Mouse (Mus musculus) liver, embryonic 14.5 days (tissue): Measurements from ENCODE around the gene 6030452D12Rik. TPM values are rescaled to one million over a fixed set of nuclear protein-coding genes. Genes with fewer than 3 reads are reported as not detected.

ENCODE experiments used
- ATAC-seq: fragments of 200-750 bp; cut with Nextera tagmentation; 2 replicates; pipeline ENCODE4 v1.8.0; 2017; ENCODE audit warnings: moderate number of reproducible peaks, mild to moderate bottlenecking, moderate library complexity; ENCODE audit not compliant: insufficient read depth
- DNase-seq, 3 experiments: peaks; one replicate each; pipeline ENCODE4 v3.0.0-alpha.2; 2012 to 2013; ENCODE audit warnings: low read depth in 3 of 3, low spot score in 3 of 3
- H3K27ac ChIP-seq: fragments of 300-500 bp; sonication (generic); 2 replicates; pipeline ENCODE4 v1.5.1; 2014; ENCODE audit warnings: moderate library complexity, mild to moderate bottlenecking, control low read depth, inconsistent platforms
- H3K27me3 ChIP-seq: fragments of 300-500 bp; sonication (generic); 2 replicates; pipeline ENCODE4 v1.6.1; 2014; ENCODE audit warnings: mild to moderate bottlenecking, low read length, moderate library complexity; ENCODE audit not compliant: control insufficient read depth, insufficient read depth
- H3K36me3 ChIP-seq: fragments of 300-500 bp; sonication (generic); replicated peaks from 2 replicates; pipeline ENCODE4 v1.6.1; 2014; ENCODE audit warnings: low read depth; ENCODE audit not compliant: control insufficient read depth, insufficient read depth
- H3K4me1 ChIP-seq, 2 experiments: fragments of 200-500 bp in 1 of 2; fragments of 300-500 bp in 1 of 2; sonication (generic) in 1 of 2; replicated peaks; 2 replicates each; pipeline ENCODE4 v1.6.1; 2012 to 2014; ENCODE audit warnings: antibody characterized with exemption in 1 of 2, inconsistent platforms in 1 of 2, low read length in 1 of 2; ENCODE audit not compliant: control insufficient read depth in 2 of 2, insufficient read depth in 2 of 2
- H3K4me2 ChIP-seq: fragments of 300-500 bp; sonication (generic); 2 replicates; pipeline ENCODE4 v1.6.1; 2014; ENCODE audit warnings: low read depth, mild to moderate bottlenecking, control low read depth, moderate library complexity
- H3K4me3 ChIP-seq, 2 experiments: fragments of 200-500 bp in 1 of 2; fragments of 300-500 bp in 1 of 2; sonication (generic) in 1 of 2; 2 replicates each; pipeline ENCODE4 v1.5.1; 2012 to 2014; ENCODE audit warnings: low read depth in 2 of 2, low read length in 2 of 2, mild to moderate bottlenecking in 2 of 2, control low read depth in 1 of 2, inconsistent platforms in 1 of 2, moderate library complexity in 1 of 2; ENCODE audit not compliant: insufficient read depth in 1 of 2
- H3K9ac ChIP-seq: fragments of 300-500 bp; sonication (generic); replicated peaks from 2 replicates; pipeline ENCODE4 v1.6.1; 2014; ENCODE audit warnings: mild to moderate bottlenecking, control low read depth, moderate library complexity
- H3K9me3 ChIP-seq: fragments of 300-500 bp; sonication (generic); 2 replicates; pipeline ENCODE4 v1.6.1; 2016; ENCODE audit warnings: low read length, mixed read lengths; ENCODE audit not compliant: control insufficient read depth
- CTCF ChIP-seq: IDR thresholded peaks from 2 replicates; pipeline ENCODE4 v1.5.1; 2016; ENCODE audit warnings: antibody characterized with exemption, low read depth, control low read depth
- EP300 ChIP-seq: IDR thresholded peaks from 2 replicates; pipeline ENCODE4 v1.6.1; 2016; ENCODE audit warnings: antibody characterized with exemption, low read depth
- WGBS: fragments of 180-500 bp; shearing (Covaris S2); extraction: QIAGEN DNeasy Blood & Tissue Kit; methylation state at CpG from one replicate; pipeline ENCODE4 v1.1.7; 2014; ENCODE audit not compliant: insufficient replicate concordance; 5-methylcytosine and 5-hydroxymethylcytosine counted together
- polyA plus RNA-seq, 2 experiments: library from polyadenylated mRNA; depleted of rRNA in 1 of 2; stranded (reverse) in 1 of 2; unstranded in 1 of 2; fragments of >200 nt; fragmentation: Nextera tagmentation in 1 of 2; extraction: Ambion mirVana in 1 of 2; gene quantifications; 2 replicates each; pipeline versions ENCODE4 v1.2.1 to v1.2.3; 2012 to 2014

Gene 6030452D12Rik
- polyA plus RNA-seq, 2 experiments = not detected

DNA sequence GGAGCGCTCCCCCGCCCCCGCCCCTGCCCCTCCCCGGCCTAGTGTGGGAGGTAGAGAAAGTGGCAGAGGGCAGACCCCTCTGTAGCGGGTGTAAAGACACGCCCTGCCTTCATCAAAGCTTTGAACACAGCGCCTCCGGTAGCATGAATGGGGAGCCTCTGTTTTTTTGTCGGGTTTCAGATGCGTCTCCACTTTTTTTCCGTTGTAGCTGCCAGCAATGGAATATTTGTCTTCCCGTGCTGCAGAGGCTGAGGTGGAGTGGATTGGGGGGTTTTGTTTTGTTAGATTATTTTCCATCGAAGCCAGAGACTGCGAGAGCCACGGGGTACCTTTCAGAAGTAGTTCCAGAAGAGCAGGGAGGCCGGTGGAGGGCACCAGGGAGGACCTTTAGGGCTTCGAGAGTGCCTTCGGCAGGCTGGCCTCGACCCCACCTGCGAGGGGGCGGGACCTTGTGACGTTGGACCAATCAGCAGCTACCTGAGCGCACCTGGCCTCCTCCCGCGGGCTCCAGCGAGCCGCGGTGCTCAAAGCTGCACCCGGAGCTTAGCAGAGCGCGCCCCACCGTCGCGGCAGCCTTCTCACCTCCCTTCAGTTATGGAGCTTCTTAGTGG, 10.1 kb downstream of the 6030452D12Rik start, which contains the start of gene Cdh3:
Gene Cdh3 (plus strand): TSS at position 527 of the 611 bp plus-strand sequence.
- ATAC-seq = no peak
- WGBS = 2% methylated on average over 34 of the region's 34 CpGs

DNA sequence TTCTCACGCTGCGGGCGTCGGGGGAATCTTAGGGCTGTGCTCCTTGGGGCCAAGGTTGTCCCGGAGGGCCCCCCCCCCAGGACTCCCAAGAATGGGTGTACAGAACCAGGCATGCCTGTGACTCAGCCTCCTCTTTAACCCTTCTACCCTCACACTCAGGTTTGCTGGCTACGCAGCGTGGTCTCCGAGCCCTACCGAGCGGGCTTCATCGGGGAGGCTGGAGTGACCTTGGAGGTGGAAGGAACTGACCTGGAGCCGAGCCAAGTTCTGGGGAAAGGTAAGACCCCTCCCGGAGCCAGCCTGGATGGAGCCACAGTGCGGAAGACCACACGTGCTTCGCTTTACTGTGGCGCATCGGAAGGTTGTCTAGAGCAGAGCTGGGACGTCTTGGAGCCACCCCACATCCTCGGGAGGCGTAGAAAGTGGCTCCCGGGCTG, 10.8 kb downstream of the 6030452D12Rik start:
- 0 out of 2 replicates have a peak overlapping the region, but pooled peaks have one; percentile 9 for H3K9ac ChIP-seq
- H3K4me2 ChIP-seq = peak overlapping the region; percentile 38
- no peaks in the 10 kb centered on the region for H3K9me3 ChIP-seq
- H3K27ac ChIP-seq = no peak overlapping the region
- H3K27me3 ChIP-seq = peaks cover 55% of the 10 kb centered on the region
- no peak for DNase-seq
- no peaks in the 10 kb centered on the region for H3K4me1 ChIP-seq
- H3K36me3 ChIP-seq = no peaks in the 10 kb centered on the region
- WGBS = 3% methylated on average over 22 of the region's 22 CpGs
- ATAC-seq = no peak
- peak overlapping the region; percentile 22 to 27 for H3K4me3 ChIP-seq
- TF ChIP-seq CTCF (no peak), EP300 (no peak)

More for the DNA sequence above, 10.1 kb downstream of the 6030452D12Rik start, which contains the start of gene Cdh3:
- Histone ChIP-seq H3K27me3 (peaks cover 55% of the 10 kb centered on the region), H3K4me2 (peak within 1 kb of the TSS; percentile 38), H3K9me3 (no peaks in the 10 kb centered on the region), H3K4me1 (no peaks in the 10 kb centered on the region), H3K4me3 (peak within 1 kb of the TSS; percentile 22 to 27), H3K9ac (0 out of 2 replicates have a peak within 1 kb of the TSS, but pooled peaks have one; percentile 9), H3K36me3 (no peaks in the 10 kb centered on the region), H3K27ac (no peak within 1 kb of the TSS)
- TF ChIP-seq CTCF = no peak
- no peak for TF ChIP-seq EP300
- no peak for DNase-seq

GRCm38 (mm10) chr8:106511531-106512041, 11.3 kb downstream of the 6030452D12Rik start:
- no peaks in the 10 kb centered on the region for H3K4me1 ChIP-seq
- H3K9ac ChIP-seq = no peak overlapping the region
- no peak for TF ChIP-seq EP300
- TF ChIP-seq CTCF = no peak
- 4% methylated on average over 30 of the region's 30 CpGs for WGBS
- H3K27ac ChIP-seq = no peak overlapping the region
- H3K4me2 ChIP-seq = peak overlapping the region; percentile 38
- ATAC-seq = no peak
- H3K27me3 ChIP-seq = peaks cover 55% of the 10 kb centered on the region
- no peaks in the 10 kb centered on the region for H3K9me3 ChIP-seq
- no peaks in the 10 kb centered on the region for H3K36me3 ChIP-seq
- H3K4me3 ChIP-seq = peak overlapping the region; percentile 20 to 22
- DNase-seq = no peak

DNA sequence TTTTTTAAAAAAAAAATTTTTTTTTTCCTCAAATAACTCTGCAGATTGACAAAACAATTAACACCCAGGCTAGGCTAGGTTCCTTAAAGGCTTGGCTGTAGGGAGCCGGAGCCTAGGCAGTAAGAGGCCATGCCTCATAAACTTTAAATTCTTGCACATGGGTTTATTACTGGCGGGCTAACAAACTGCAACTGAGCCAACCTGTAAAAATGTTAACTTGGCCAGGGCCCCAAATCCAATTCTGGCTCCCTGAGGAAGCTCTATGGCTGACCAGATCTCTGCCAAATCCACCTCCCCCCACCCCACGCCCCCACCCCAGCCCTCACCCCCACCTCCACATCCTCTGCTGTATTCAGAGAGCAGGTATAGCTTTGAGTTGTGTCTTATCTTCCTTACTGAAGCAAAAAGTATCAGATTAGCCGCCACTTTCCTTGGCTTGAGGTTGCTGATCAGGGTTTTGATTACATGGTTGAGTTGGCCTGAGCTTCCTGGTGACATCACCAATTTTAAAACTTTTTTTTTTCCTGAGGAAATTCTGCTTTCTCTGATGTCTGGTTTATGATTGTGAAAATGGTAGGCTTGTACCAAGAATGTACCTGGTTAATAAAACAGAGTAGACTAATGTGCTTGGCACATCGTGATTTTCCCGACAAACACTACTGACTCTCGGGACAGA, 12.3 kb downstream of the 6030452D12Rik start:
- Histone ChIP-seq H3K27ac (no peak overlapping the region), H3K4me3 (no peak overlapping the region), H3K4me2 (no peak overlapping the region), H3K9me3 (no peaks in the 10 kb centered on the region), H3K9ac (no peak overlapping the region), H3K36me3 (no peaks in the 10 kb centered on the region), H3K4me1 (no peaks in the 10 kb centered on the region), H3K27me3 (peaks cover 49% of the 10 kb centered on the region)
- TF ChIP-seq CTCF (no peak), EP300 (no peak)
- DNase-seq (no peak), ATAC-seq (no peak)
- 35% methylated on average over 7 of the region's 7 CpGs for WGBS

- no peak overlapping the region for H3K27ac ChIP-seq
Measured at GRCm38 (mm10) chr8:106515946-106516479, 15.7 kb downstream of the 6030452D12Rik start.

More at GRCm38 (mm10) chr8:106515946-106516479, 15.7 kb downstream of the 6030452D12Rik start:
- H3K4me1 ChIP-seq = no peaks in the 10 kb centered on the region
- DNase-seq = no peak
- no peak overlapping the region for H3K4me3 ChIP-seq
- ATAC-seq = no peak
- H3K9ac ChIP-seq = no peak overlapping the region
- H3K27me3 ChIP-seq = peaks cover 15% of the 10 kb centered on the region
- TF ChIP-seq EP300 (no peak), CTCF (no peak)
- no peak overlapping the region for H3K4me2 ChIP-seq
- H3K9me3 ChIP-seq = no peaks in the 10 kb centered on the region
- WGBS = 31% methylated on average over 1 of the region's 1 CpGs
- H3K36me3 ChIP-seq = no peaks in the 10 kb centered on the region
